Mouse (Mus musculus): ENCODE results near the gene Fndc7. TPM values are rescaled to one million over a fixed set of nuclear protein-coding genes. Genes with fewer than 3 reads are reported as not detected.

Fndc7 gene
- 0.24 TPM for polyA plus RNA-seq (2017; shearing (Covaris generic))

GRCm38 (mm10) chr3:108889908-108890307 is at the start of gene Fndc7:
TSS of gene Fndc7 (minus strand) at chr3:108890008.

GRCm38 (mm10) chr3:108939573-108939972 is 49.8 kb upstream of the Fndc7 start, which contains the start of gene Henmt1:
TSS of gene Henmt1 (plus strand) at chr3:108939873.

GRCm38 (mm10) chr3:108911548-108912413 is 22.0 kb upstream of the Fndc7 start, which contains the start of gene Prpf38b:
TSS of gene Prpf38b (minus strand) at chr3:108911727.

GRCm38 (mm10) chr3:108840000-108840715 is 49.6 kb downstream of the Fndc7 start, which contains the start of gene Stxbp3:
TSS of gene Stxbp3 (minus strand) at chr3:108840526.

Other genes with a start within 250 kb of the Fndc7 start
- gene Clcc1, start 236.1 kb downstream of the Fndc7 start, polyA plus RNA-seq (2017; shearing (Covaris generic)): 80.6 TPM
- gene Gpsm2, start 167.7 kb downstream of the Fndc7 start, polyA plus RNA-seq (2017; shearing (Covaris generic)): 3.2 TPM
- not detected for gene Aknad1, start 150.3 kb downstream of the Fndc7 start, polyA plus RNA-seq (2017; shearing (Covaris generic))
- gene Stxbp3, start 49.5 kb downstream of the Fndc7 start, polyA plus RNA-seq (2017; shearing (Covaris generic)): 76.5 TPM
- 94.3 TPM for gene Prpf38b, start 21.7 kb upstream of the Fndc7 start, polyA plus RNA-seq (2017; shearing (Covaris generic))
- 0.98 TPM for gene Henmt1, start 49.9 kb upstream of the Fndc7 start, polyA plus RNA-seq (2017; shearing (Covaris generic))
- gene Gm9857, start 50.4 kb upstream of the Fndc7 start, polyA plus RNA-seq (2017; shearing (Covaris generic)): not detected
- 1.2 TPM for gene Fam102b, start 137.6 kb upstream of the Fndc7 start, polyA plus RNA-seq (2017; shearing (Covaris generic))
- gene Slc25a54, start 190.5 kb upstream of the Fndc7 start, polyA plus RNA-seq (2017; shearing (Covaris generic)): not detected
- 23.5 TPM for gene Slc25a24, start 233.1 kb upstream of the Fndc7 start, polyA plus RNA-seq (2017; shearing (Covaris generic))

Measured in inflammation-experienced regulatory T-cells, adult 16 weeks (primary cell).